8 mouse cellular contexts compared by ENCODE assay signal in genomic region chr1:172501371-172502144, GRCm38 (mm10). TPM values are rescaled to one million over a fixed set of nuclear protein-coding genes. Genes with fewer than 3 reads are reported as not detected.
A peak's percentile ranks its signal among the peaks of the same experiment; 100 is the strongest.
DNase-seq lines count a peak whose midpoint lies in the region; ATAC-seq and TF ChIP-seq lines count a peak whose summit lies in the region.

No protein-coding gene starts in this region.

- H3K9ac ChIP-seq in heart, adult 2 months (ENCODE audit: low read depth, low read length) = peak overlapping the region; percentile 70
- H3K9ac ChIP-seq in lung, embryonic 14.5 days = peak overlapping the region; percentile 85
- no peak overlapping the region for H3K9ac ChIP-seq in neural tube, embryonic 14.5 days (replicated peaks; ENCODE audit: low read depth, low read length)

- peak overlapping the region; percentile 75 for H3K4me3 ChIP-seq in G1E (ENCODE audit: low read depth, low read length)
- H3K4me3 ChIP-seq in heart, adult 2 months = peak overlapping the region; percentile 72
- peak overlapping the region; percentile 79 for H3K4me3 ChIP-seq in lung, embryonic 14.5 days (ENCODE audit: low read depth, low read length)
- peak overlapping the region; percentile 37 for H3K4me3 ChIP-seq in neural tube, embryonic 14.5 days (ENCODE audit: low read depth, low read length)

- DNase-seq in G1E (ENCODE audit: low spot score) = peak; percentile 62
- peak; percentile 82 for DNase-seq in c-Kit-positive CD71-negative TER-119-negative erythroid progenitor cells, embryonic 14.5 days (ENCODE audit: low read depth)
- peak; percentile 85 to 91 for DNase-seq in heart, adult 2 months
- peak; percentile 67 for DNase-seq in kidney, adult 11 months
- DNase-seq in lung, embryonic 14.5 days = peak; percentile 78
- no peak for DNase-seq in layer of hippocampus, adult 8-10 months (ENCODE audit: low spot score in 2 of 2)
- no peak for DNase-seq in left cerebral cortex, postnatal 4 days

- peak; percentile 26; the same call in 1 of the 2 replicates for TF ChIP-seq EP300 in heart, adult 2 months (IDR thresholded peaks at IDR 0.05; ENCODE audit: insufficient read depth, low read depth, low read length)

- peaks cover 17% of the 10 kb centered on the region for H3K27me3 ChIP-seq in G1E (ENCODE audit: insufficient read depth, low read length)
- H3K27me3 ChIP-seq in heart, adult 2 months (ENCODE audit: control insufficient read depth, insufficient read depth, low read length) = no peaks in the 10 kb centered on the region
- no peaks in the 10 kb centered on the region for H3K27me3 ChIP-seq in lung, embryonic 14.5 days (ENCODE audit: insufficient read depth, low read length)
- H3K27me3 ChIP-seq in neural tube, embryonic 14.5 days (ENCODE audit: control insufficient read depth, insufficient read depth, low read length) = no peaks in the 10 kb centered on the region

- peak overlapping the region; percentile 79 for H3K4me2 ChIP-seq in lung, embryonic 14.5 days
- peak overlapping the region; percentile 41 for H3K4me2 ChIP-seq in neural tube, embryonic 14.5 days (ENCODE audit: low read depth, low read length)

- peak; percentile 26 for ATAC-seq in G1E (ENCODE audit: extremely low read depth, insufficient number of reproducible peaks, low FRiP score, poor library complexity, severe bottlenecking)
- ATAC-seq in lung, embryonic 14.5 days (ENCODE audit: insufficient read depth) = peak; percentile 9
- ATAC-seq in neural tube, embryonic 14.5 days (ENCODE audit: low read depth) = peak; percentile 15

- 27% methylated on average over 13 of the region's 13 CpGs for WGBS in heart, adult 2 months
- 19% methylated on average over 13 of the region's 13 CpGs for WGBS in lung, embryonic 14.5 days
- 23% methylated on average over 13 of the region's 13 CpGs for WGBS in neural tube, embryonic 14.5 days

- no peaks in the 10 kb centered on the region for H3K79me2 ChIP-seq in heart, adult 2 months (replicated peaks; ENCODE audit: control insufficient read depth, insufficient read depth, low read length)

- H3K4me1 ChIP-seq in G1E (ENCODE audit: insufficient read depth, low read depth, low read length) = peaks cover 59% of the 10 kb centered on the region
- H3K4me1 ChIP-seq in heart, adult 2 months (ENCODE audit: control insufficient read depth, insufficient read depth, low read length) = peaks cover 14% of the 10 kb centered on the region
- peaks cover 30% of the 10 kb centered on the region for H3K4me1 ChIP-seq in lung, embryonic 14.5 days (ENCODE audit: insufficient read depth)
- peaks cover 21% of the 10 kb centered on the region for H3K4me1 ChIP-seq in neural tube, embryonic 14.5 days (ENCODE audit: control insufficient read depth, insufficient read depth, low read length)

- TF ChIP-seq POLR2A in heart, adult 2 months (IDR thresholded peaks at IDR 0.05; ENCODE audit: insufficient read depth, low read depth, low read length) = peak; percentile 44

- peaks cover 50% of the 10 kb centered on the region for H3K36me3 ChIP-seq in G1E (replicated peaks)
- H3K36me3 ChIP-seq in heart, adult 2 months (ENCODE audit: control insufficient read depth, insufficient read depth, low read length) = 0 out of 2 replicates have a peak, but pooled peaks cover 2% of the 10 kb centered on the region
- peaks cover 29% of the 10 kb centered on the region for H3K36me3 ChIP-seq in lung, embryonic 14.5 days (ENCODE audit: insufficient read depth)
- peaks cover 15% of the 10 kb centered on the region; the same call in 1 of the 2 replicates for H3K36me3 ChIP-seq in neural tube, embryonic 14.5 days (ENCODE audit: control insufficient read depth, insufficient read depth, low read length)

- no peak for TF ChIP-seq CTCF in G1E (IDR thresholded peaks at IDR 0.05; ENCODE audit: low read depth, low read length)
- no peak for TF ChIP-seq CTCF in heart, adult 2 months (IDR thresholded peaks at IDR 0.05)
- TF ChIP-seq CTCF in lung, embryonic 14.5 days (IDR thresholded peaks at IDR 0.05; ENCODE audit: low read depth) = no peak; the same call in 1 of the 2 replicates

- intact Hi-C loops in heart, adult 2 months (cut with DNase I) = loop anchor here (1.0 kb wide), 1 partner anchor 12 kb away; no protein-coding TSS in a partner anchor
- intact Hi-C loops in left cerebral cortex, postnatal 4 days (cut with DNase I) = no loop called here

- H3K9me3 ChIP-seq in G1E (replicated peaks) = no peaks in the 10 kb centered on the region
- no peaks in the 10 kb centered on the region for H3K9me3 ChIP-seq in lung, embryonic 14.5 days (ENCODE audit: low read depth, low read length)
- no peaks in the 10 kb centered on the region for H3K9me3 ChIP-seq in neural tube, embryonic 14.5 days (ENCODE audit: control insufficient read depth, low read length)

- peak overlapping the region; percentile 96 for H3K27ac ChIP-seq in heart, adult 2 months
- peak overlapping the region; percentile 94 for H3K27ac ChIP-seq in lung, embryonic 14.5 days (ENCODE audit: low read depth)
- peak overlapping the region; percentile 31; the same call in 1 of the 2 replicates for H3K27ac ChIP-seq in neural tube, embryonic 14.5 days (ENCODE audit: low read depth, low read length)

RNA-seq across cellular contexts. Expression of gene Tagln2, which starts 1.7 kb away (rescaled TPM):
- 1,068 and 1,186 TPM in 2 replicates for total RNA-seq in G1E (2014; fragmentation: Nextera tagmentation)
- 618 and 679 TPM in 2 replicates for total RNA-seq in G1E (2017)
- polyA plus RNA-seq in G1E (2012) = 1,022 and 1,501 TPM in 2 replicates
- 10 to 100 TPM; 65.5 to 77.8 TPM for total RNA-seq in heart, adult 2 months (2021)
- 131 and 152 TPM in 2 replicates for polyA plus RNA-seq in heart, adult 2 months (2012; rRNA removed)
- polyA plus RNA-seq in lung, embryonic 14.5 days (2014; fragmentation: Nextera tagmentation; extraction: Ambion mirVana) = 395 and 407 TPM in 2 replicates
- polyA plus RNA-seq in neural tube, embryonic 14.5 days (2014; fragmentation: Nextera tagmentation; extraction: Ambion mirVana) = 56.9 and 107 TPM in 2 replicates
- total RNA-seq in layer of hippocampus, adult 8-10 months (2022) = 10 to 100 TPM; 11.7 to 21.0 (median 16.7) TPM
- 10 to 100 TPM; 22.8 to 29.5 TPM for total RNA-seq in left cerebral cortex, postnatal 4 days (2021)

RNA-seq across cellular contexts. Expression of gene Cfap45, which starts 19.0 kb away (rescaled TPM):
- 4.6 TPM in 1 of 2 replicates, not detected in the other for total RNA-seq in G1E (2014; fragmentation: Nextera tagmentation)
- 0.12 and 0.33 TPM in 2 replicates for total RNA-seq in G1E (2017)
- polyA plus RNA-seq in G1E (2012) = not detected in 2 replicates
- under 1 TPM; 0.39 to 0.52 TPM for total RNA-seq in heart, adult 2 months (2021)
- 0.26 and 0.53 TPM in 2 replicates for polyA plus RNA-seq in heart, adult 2 months (2012; rRNA removed)
- 4.2 and 5.1 TPM in 2 replicates for polyA plus RNA-seq in lung, embryonic 14.5 days (2014; fragmentation: Nextera tagmentation; extraction: Ambion mirVana)
- polyA plus RNA-seq in neural tube, embryonic 14.5 days (2014; fragmentation: Nextera tagmentation; extraction: Ambion mirVana) = 3.1 and 3.5 TPM in 2 replicates
- total RNA-seq in layer of hippocampus, adult 8-10 months (2022) = 1 to 10 TPM; 4.7 to 7.4 (median 5.6) TPM
- 1 to 10 TPM; 2.3 to 2.5 TPM for total RNA-seq in left cerebral cortex, postnatal 4 days (2021)

RNA-seq across cellular contexts. Expression of gene Igsf9, which starts 20.0 kb away (rescaled TPM):
- not detected in 2 replicates for total RNA-seq in G1E (2014; fragmentation: Nextera tagmentation)
- 0.12 and 0.38 TPM in 2 replicates for total RNA-seq in G1E (2017)
- not detected in 2 replicates for polyA plus RNA-seq in G1E (2012)
- under 1 TPM; 0.36 to 0.47 TPM for total RNA-seq in heart, adult 2 months (2021)
- polyA plus RNA-seq in heart, adult 2 months (2012; rRNA removed) = 2.1 and 3.8 TPM in 2 replicates
- polyA plus RNA-seq in lung, embryonic 14.5 days (2014; fragmentation: Nextera tagmentation; extraction: Ambion mirVana) = 23.5 and 26.0 TPM in 2 replicates
- polyA plus RNA-seq in neural tube, embryonic 14.5 days (2014; fragmentation: Nextera tagmentation; extraction: Ambion mirVana) = 29.6 and 32.4 TPM in 2 replicates
- total RNA-seq in layer of hippocampus, adult 8-10 months (2022) = 1 to 10 TPM; 4.1 to 6.6 (median 5.3) TPM
- total RNA-seq in left cerebral cortex, postnatal 4 days (2021) = 10 to 100 TPM; 57.2 to 67.9 TPM

RNA-seq across cellular contexts. Expression of gene Slamf9, which starts 26.4 kb away (rescaled TPM):
- total RNA-seq in G1E (2014; fragmentation: Nextera tagmentation) = not detected in 2 replicates
- total RNA-seq in G1E (2017) = not detected in 2 replicates
- not detected in 2 replicates for polyA plus RNA-seq in G1E (2012)
- 1 to 10 TPM; 1.2 to 2.3 TPM for total RNA-seq in heart, adult 2 months (2021)
- polyA plus RNA-seq in heart, adult 2 months (2012; rRNA removed) = 6.8 and 7.0 TPM in 2 replicates
- 0.32 and 1.0 TPM in 2 replicates for polyA plus RNA-seq in lung, embryonic 14.5 days (2014; fragmentation: Nextera tagmentation; extraction: Ambion mirVana)
- 0.21 and 0.31 TPM in 2 replicates for polyA plus RNA-seq in neural tube, embryonic 14.5 days (2014; fragmentation: Nextera tagmentation; extraction: Ambion mirVana)
- 1 to 10 TPM in 2 of 4 experiments, not detected in 2; 7.5 to 8.6 TPM for total RNA-seq in layer of hippocampus, adult 8-10 months (2022)
- total RNA-seq in left cerebral cortex, postnatal 4 days (2021) = under 1 TPM in 1 of 2 experiments, not detected in 1; 0.26 TPM

RNA-seq across cellular contexts. Expression of gene Vsig8, which starts 54.2 kb away (rescaled TPM):
- not detected in 2 replicates for total RNA-seq in G1E (2014; fragmentation: Nextera tagmentation)
- not detected in 2 replicates for total RNA-seq in G1E (2017)
- not detected in 2 replicates for polyA plus RNA-seq in G1E (2012)
- not detected for total RNA-seq in heart, adult 2 months (2021)
- not detected in 2 replicates for polyA plus RNA-seq in heart, adult 2 months (2012; rRNA removed)
- polyA plus RNA-seq in lung, embryonic 14.5 days (2014; fragmentation: Nextera tagmentation; extraction: Ambion mirVana) = 0.24 TPM in 1 of 2 replicates, not detected in the other
- 1.4 and 1.5 TPM in 2 replicates for polyA plus RNA-seq in neural tube, embryonic 14.5 days (2014; fragmentation: Nextera tagmentation; extraction: Ambion mirVana)
- under 1 TPM in 3 of 4 experiments, not detected in 1; 0.56 to 0.71 (median 0.64) TPM for total RNA-seq in layer of hippocampus, adult 8-10 months (2022)
- total RNA-seq in left cerebral cortex, postnatal 4 days (2021) = not detected

Comparison
In these comparisons a context has a peak if more than half of its experiments do, and no peak if none do; other contexts are left out.
1. DNase-seq: peak in G1E (single experiment), c-Kit-positive CD71-negative TER-119-negative erythroid progenitor cells, embryonic 14.5 days (single experiment), heart, adult 2 months (2 of 2), kidney, adult 11 months (single experiment) and lung, embryonic 14.5 days (single experiment); none in layer of hippocampus, adult 8-10 months (0 of 2) and left cerebral cortex, postnatal 4 days (single experiment).
2. H3K27ac ChIP-seq: peak in every context shown above with its lines; median percentile 96 in heart, adult 2 months; 94 in lung, embryonic 14.5 days; 31 in neural tube, embryonic 14.5 days.
3. RNA of gene Tagln2, which starts 1.7 kb away (total RNA-seq): 618 to 1,186 TPM in G1E; 65.5 to 77.8 TPM in heart, adult 2 months, 22.8 to 29.5 TPM in left cerebral cortex, postnatal 4 days and 11.7 to 21.0 TPM in layer of hippocampus, adult 8-10 months; every median in the first group is over 4 times any median in the second.
4. RNA of gene Igsf9, which starts 20.0 kb away (total RNA-seq): 57.2 to 67.9 TPM in left cerebral cortex, postnatal 4 days; 4.1 to 6.6 TPM in layer of hippocampus, adult 8-10 months, 0.36 to 0.47 TPM in heart, adult 2 months and 0.12 to 0.38 TPM in G1E; every median in the first group is over 4 times any median in the second.
5. Peak in every context shown above with its lines, with median percentiles within 50 percentile points of each other: ATAC-seq and H3K4me3 ChIP-seq.